ENCODE assay signal across 8 mouse cellular contexts in the genomic region with DNA sequence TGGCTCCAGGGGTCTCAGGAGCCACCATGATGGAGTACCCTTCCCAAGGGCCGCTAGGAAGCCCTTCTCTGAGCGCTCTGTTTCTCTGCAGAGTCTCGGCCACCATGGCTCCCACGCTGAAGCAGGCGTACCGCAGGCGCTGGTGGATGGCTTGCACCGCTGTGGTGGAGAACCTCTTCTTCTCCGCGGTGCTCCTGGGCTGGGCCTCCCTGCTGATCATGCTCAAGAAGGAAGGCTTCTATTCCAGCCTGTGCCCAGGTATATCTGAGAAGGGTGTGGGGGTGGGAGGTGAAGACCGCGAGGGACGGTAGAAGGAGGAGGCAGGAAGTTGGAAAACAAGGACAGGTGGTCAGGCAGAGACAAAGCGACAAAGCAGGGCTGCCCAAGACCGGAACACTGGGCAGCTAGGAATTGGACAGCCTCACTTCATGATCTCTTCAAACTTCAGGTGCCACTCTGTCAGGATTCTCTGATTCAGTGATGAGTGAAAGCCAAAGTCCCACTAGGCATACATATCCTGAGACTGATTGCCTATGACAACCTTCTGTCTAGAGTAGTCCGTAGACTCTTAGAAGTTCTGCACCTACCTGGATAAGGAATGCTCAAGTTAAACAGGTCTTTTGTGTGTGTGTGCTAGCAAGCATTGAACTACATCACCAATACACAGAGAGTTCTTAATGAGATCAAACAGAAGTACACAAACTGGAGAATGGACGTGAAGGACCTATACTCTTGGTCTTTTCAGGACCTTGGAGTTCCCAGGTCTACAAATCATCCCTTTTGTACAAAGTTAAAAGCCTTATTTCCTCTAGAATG. TPM values are rescaled to one million over a fixed set of nuclear protein-coding genes. Genes with fewer than 3 reads are reported as not detected.
A peak's percentile ranks its signal among the peaks of the same experiment; 100 is the strongest.
DNase-seq lines count a peak whose midpoint lies in the region; ATAC-seq and TF ChIP-seq lines count a peak whose summit lies in the region.

No protein-coding gene starts in this region.

- ATAC-seq in kidney, postnatal 0 days (replicated peaks; ENCODE audit: low FRiP score, low read depth): peak; percentile 18; the same call in 1 of the 2 replicates
- peak; percentile 45; the same call in 1 of the 2 replicates for ATAC-seq in embryonic facial prominence, embryonic 11.5 days (replicated peaks; ENCODE audit: insufficient number of reproducible peaks, low FRiP score, low TSS enrichment, low read depth)
- ATAC-seq in intestine, embryonic 14.5 days (replicated peaks; ENCODE audit: low FRiP score, low TSS enrichment, low read depth): 0 out of 2 replicates have a peak, but pooled peaks have one; percentile 6
- no peak; the same call in 1 of the 2 replicates for ATAC-seq in midbrain, postnatal 0 days (ENCODE audit: low FRiP score)

- H3K27ac ChIP-seq in kidney, postnatal 0 days: peak overlapping the region; percentile 70; the same call in 1 of the 2 replicates
- H3K27ac ChIP-seq in embryonic facial prominence, embryonic 11.5 days (replicated peaks; ENCODE audit: low read depth, low read length): peak overlapping the region; percentile 82
- H3K27ac ChIP-seq in intestine, embryonic 14.5 days (ENCODE audit: low read depth): peak overlapping the region; percentile 94
- no peak overlapping the region for H3K27ac ChIP-seq in midbrain, postnatal 0 days (ENCODE audit: low read depth, low read length)
- H3K27ac ChIP-seq in cerebellum, adult 2 months (ENCODE audit: insufficient read depth, low read length): no peak overlapping the region

- peaks cover 14% of the 10 kb centered on the region; the same call in 1 of the 2 replicates for H3K4me1 ChIP-seq in kidney, postnatal 0 days (replicated peaks; ENCODE audit: insufficient read depth, low read length)
- H3K4me1 ChIP-seq in embryonic facial prominence, embryonic 11.5 days (ENCODE audit: control insufficient read depth, insufficient read depth, low read length): peaks cover 3% of the 10 kb centered on the region; the same call in 1 of the 2 replicates
- peaks cover 22% of the 10 kb centered on the region for H3K4me1 ChIP-seq in intestine, embryonic 14.5 days (replicated peaks; ENCODE audit: control insufficient read depth, insufficient read depth, low read length)
- peaks cover 11% of the 10 kb centered on the region for H3K4me1 ChIP-seq in midbrain, postnatal 0 days (ENCODE audit: insufficient read depth, low read length)
- no peaks in the 10 kb centered on the region for H3K4me1 ChIP-seq in cerebellum, adult 2 months (ENCODE audit: control insufficient read depth, insufficient read depth, low read length)

- peak; percentile 12 for DNase-seq in kidney, postnatal 0 days (ENCODE audit: low spot score)
- DNase-seq in kidney, adult 18-20 months: no peak
- no peak for DNase-seq in embryonic facial prominence, embryonic 11.5 days (ENCODE audit: low spot score)
- DNase-seq in intestine, embryonic 14.5 days (ENCODE audit: low spot score): no peak
- DNase-seq in midbrain, postnatal 0 days (ENCODE audit: low spot score): no peak
- DNase-seq in adrenal gland, adult 2 months: no peak
- DNase-seq in urinary bladder, postnatal 10 days (ENCODE audit: low spot score): no peak
- DNase-seq in cerebellum, adult 2 months: no peak

- H3K9ac ChIP-seq in kidney, postnatal 0 days (ENCODE audit: low read depth, low read length): peak overlapping the region; percentile 62
- peak overlapping the region; percentile 78 for H3K9ac ChIP-seq in embryonic facial prominence, embryonic 11.5 days (replicated peaks; ENCODE audit: low read length)
- H3K9ac ChIP-seq in intestine, embryonic 14.5 days (ENCODE audit: low read length): peak overlapping the region; percentile 76
- H3K9ac ChIP-seq in midbrain, postnatal 0 days (replicated peaks; ENCODE audit: low read length, poor library complexity, severe bottlenecking): peak overlapping the region; percentile 29

- H3K4me2 ChIP-seq in kidney, postnatal 0 days (ENCODE audit: low read length): peak overlapping the region; percentile 91
- H3K4me2 ChIP-seq in embryonic facial prominence, embryonic 11.5 days (ENCODE audit: low read depth, low read length): peak overlapping the region; percentile 93
- peak overlapping the region; percentile 95 for H3K4me2 ChIP-seq in intestine, embryonic 14.5 days (ENCODE audit: low read length)
- H3K4me2 ChIP-seq in midbrain, postnatal 0 days (ENCODE audit: low read depth, low read length, poor library complexity, severe bottlenecking): peak overlapping the region; percentile 99

- H3K9me3 ChIP-seq in kidney, postnatal 0 days (replicated peaks; ENCODE audit: low read length): no peaks in the 10 kb centered on the region
- H3K9me3 ChIP-seq in embryonic facial prominence, embryonic 11.5 days (replicated peaks; ENCODE audit: control insufficient read depth, low read length): no peaks in the 10 kb centered on the region
- no peaks in the 10 kb centered on the region for H3K9me3 ChIP-seq in intestine, embryonic 14.5 days (ENCODE audit: control insufficient read depth, low read length)
- H3K9me3 ChIP-seq in midbrain, postnatal 0 days (ENCODE audit: low read length): no peaks in the 10 kb centered on the region

- TF ChIP-seq CTCF in kidney, postnatal 0 days (IDR thresholded peaks at IDR 0.05; ENCODE audit: low read depth): no peak
- TF ChIP-seq CTCF in midbrain, postnatal 0 days (IDR thresholded peaks at IDR 0.05): no peak
- TF ChIP-seq CTCF in cerebellum, adult 2 months (IDR thresholded peaks at IDR 0.05; ENCODE audit: borderline replicate concordance, insufficient read depth, low read depth, low read length): no peak

- peak overlapping the region; percentile 59 for H3K4me3 ChIP-seq in kidney, postnatal 0 days (replicated peaks; ENCODE audit: low read depth, low read length)
- H3K4me3 ChIP-seq in embryonic facial prominence, embryonic 11.5 days (ENCODE audit: low read depth, low read length): peak overlapping the region; percentile 62
- peak overlapping the region; percentile 72 for H3K4me3 ChIP-seq in intestine, embryonic 14.5 days (ENCODE audit: low read depth, low read length)
- H3K4me3 ChIP-seq in midbrain, postnatal 0 days (ENCODE audit: low read depth, low read length): peak overlapping the region; percentile 51
- no peak overlapping the region for H3K4me3 ChIP-seq in cerebellum, adult 2 months (replicated peaks; ENCODE audit: insufficient read depth, low read depth, low read length)

- H3K27me3 ChIP-seq in kidney, postnatal 0 days (ENCODE audit: insufficient read depth, low read length): peaks cover 6% of the 10 kb centered on the region; the same call in 1 of the 2 replicates
- H3K27me3 ChIP-seq in embryonic facial prominence, embryonic 11.5 days (ENCODE audit: control insufficient read depth, insufficient read depth, low read length): no peaks in the 10 kb centered on the region
- H3K27me3 ChIP-seq in intestine, embryonic 14.5 days (replicated peaks; ENCODE audit: control insufficient read depth, insufficient read depth, low read length): peaks cover 6% of the 10 kb centered on the region; the same call in 1 of the 2 replicates
- peaks cover 38% of the 10 kb centered on the region for H3K27me3 ChIP-seq in midbrain, postnatal 0 days (ENCODE audit: insufficient read depth, low read length)
- H3K27me3 ChIP-seq in cerebellum, adult 2 months (ENCODE audit: control insufficient read depth, insufficient read depth, low read length): no peaks in the 10 kb centered on the region; the same call in 1 of the 2 replicates

- no peaks in the 10 kb centered on the region for H3K36me3 ChIP-seq in kidney, postnatal 0 days (ENCODE audit: insufficient read depth, low read length)
- no peaks in the 10 kb centered on the region for H3K36me3 ChIP-seq in embryonic facial prominence, embryonic 11.5 days (replicated peaks; ENCODE audit: control insufficient read depth, insufficient read depth, low read depth, low read length)
- H3K36me3 ChIP-seq in intestine, embryonic 14.5 days (ENCODE audit: control insufficient read depth, insufficient read depth, low read length): peaks cover 6% of the 10 kb centered on the region; the same call in 1 of the 2 replicates
- no peaks in the 10 kb centered on the region for H3K36me3 ChIP-seq in midbrain, postnatal 0 days (ENCODE audit: insufficient read depth, low read length)

- WGBS in kidney, postnatal 0 days: 6% methylated on average over 17 of the region's 17 CpGs
- 8% methylated on average over 17 of the region's 17 CpGs for WGBS in embryonic facial prominence, embryonic 11.5 days
- 5% methylated on average over 17 of the region's 17 CpGs for WGBS in intestine, embryonic 14.5 days
- 10% methylated on average over 17 of the region's 17 CpGs for WGBS in midbrain, postnatal 0 days
- 8% methylated on average over 17 of the region's 17 CpGs for WGBS in cerebellum, adult 2 months

- TF ChIP-seq POLR2A in cerebellum, adult 2 months (IDR thresholded peaks at IDR 0.05; ENCODE audit: borderline replicate concordance, insufficient read depth, low read length): no peak

RNA-seq across cellular contexts. Expression of gene Slc43a1, which starts 2.3 kb away (rescaled TPM):
- 8.3 and 8.5 TPM in 2 replicates for polyA plus RNA-seq in kidney, postnatal 0 days (2015; fragmentation: Nextera tagmentation; extraction: Ambion mirVana)
- polyA plus RNA-seq in embryonic facial prominence, embryonic 11.5 days (2014; fragmentation: Nextera tagmentation; extraction: Ambion mirVana): 23.1 and 28.0 TPM in 2 replicates
- polyA plus RNA-seq in intestine, embryonic 14.5 days (2014; fragmentation: Nextera tagmentation; extraction: Ambion mirVana): 18.3 and 18.7 TPM in 2 replicates
- 0.99 and 1.8 TPM in 2 replicates for total RNA-seq in midbrain, postnatal 0 days (2014; rRNA removed)
- polyA plus RNA-seq in midbrain, postnatal 0 days (2015; fragmentation: Nextera tagmentation; extraction: Ambion mirVana): 0.34 and 0.46 TPM in 2 replicates
- total RNA-seq in adrenal gland, adult 2 months (2021): 10 to 100 TPM in 1 of 2 experiments, 1 to 10 TPM in 1; 4.4 to 12.7 TPM
- 10.1 and 14.3 TPM in 2 replicates for polyA plus RNA-seq in adrenal gland, adult 2 months (2012; rRNA removed)
- 0.25 and 0.43 TPM in 2 replicates for polyA plus RNA-seq in cerebellum, adult 2 months (2012; rRNA removed)

RNA-seq across cellular contexts. Expression of gene Timm10, which starts 14.2 kb away (rescaled TPM):
- polyA plus RNA-seq in kidney, postnatal 0 days (2015; fragmentation: Nextera tagmentation; extraction: Ambion mirVana): 63.6 and 71.1 TPM in 2 replicates
- polyA plus RNA-seq in embryonic facial prominence, embryonic 11.5 days (2014; fragmentation: Nextera tagmentation; extraction: Ambion mirVana): 45.9 and 50.0 TPM in 2 replicates
- polyA plus RNA-seq in intestine, embryonic 14.5 days (2014; fragmentation: Nextera tagmentation; extraction: Ambion mirVana): 73.7 and 75.5 TPM in 2 replicates
- total RNA-seq in midbrain, postnatal 0 days (2014; rRNA removed): 43.6 and 62.5 TPM in 2 replicates
- 85.0 and 99.0 TPM in 2 replicates for polyA plus RNA-seq in midbrain, postnatal 0 days (2015; fragmentation: Nextera tagmentation; extraction: Ambion mirVana)
- 10 to 100 TPM; 38.5 to 59.6 TPM for total RNA-seq in adrenal gland, adult 2 months (2021)
- 17.0 and 19.2 TPM in 2 replicates for polyA plus RNA-seq in adrenal gland, adult 2 months (2012; rRNA removed)
- polyA plus RNA-seq in cerebellum, adult 2 months (2012; rRNA removed): 83.3 and 88.4 TPM in 2 replicates

RNA-seq across cellular contexts. Expression of gene Smtnl1, which starts 18.5 kb away (rescaled TPM):
- 0.36 and 0.37 TPM in 2 replicates for polyA plus RNA-seq in kidney, postnatal 0 days (2015; fragmentation: Nextera tagmentation; extraction: Ambion mirVana)
- polyA plus RNA-seq in embryonic facial prominence, embryonic 11.5 days (2014; fragmentation: Nextera tagmentation; extraction: Ambion mirVana): 0.11 and 0.20 TPM in 2 replicates
- polyA plus RNA-seq in intestine, embryonic 14.5 days (2014; fragmentation: Nextera tagmentation; extraction: Ambion mirVana): 0.27 TPM in 1 of 2 replicates, not detected in the other
- not detected in 2 replicates for total RNA-seq in midbrain, postnatal 0 days (2014; rRNA removed)
- not detected in 2 replicates for polyA plus RNA-seq in midbrain, postnatal 0 days (2015; fragmentation: Nextera tagmentation; extraction: Ambion mirVana)
- total RNA-seq in adrenal gland, adult 2 months (2021): not detected
- polyA plus RNA-seq in adrenal gland, adult 2 months (2012; rRNA removed): not detected in 2 replicates
- not detected in 2 replicates for polyA plus RNA-seq in cerebellum, adult 2 months (2012; rRNA removed)

RNA-seq across cellular contexts. Expression of gene Ube2l6, which starts 42.3 kb away (rescaled TPM):
- 30.5 and 33.9 TPM in 2 replicates for polyA plus RNA-seq in kidney, postnatal 0 days (2015; fragmentation: Nextera tagmentation; extraction: Ambion mirVana)
- 30.6 and 36.1 TPM in 2 replicates for polyA plus RNA-seq in embryonic facial prominence, embryonic 11.5 days (2014; fragmentation: Nextera tagmentation; extraction: Ambion mirVana)
- polyA plus RNA-seq in intestine, embryonic 14.5 days (2014; fragmentation: Nextera tagmentation; extraction: Ambion mirVana): 33.2 and 33.3 TPM in 2 replicates
- 14.0 and 16.5 TPM in 2 replicates for total RNA-seq in midbrain, postnatal 0 days (2014; rRNA removed)
- 14.2 and 15.1 TPM in 2 replicates for polyA plus RNA-seq in midbrain, postnatal 0 days (2015; fragmentation: Nextera tagmentation; extraction: Ambion mirVana)
- 10 to 100 TPM; 15.7 to 18.8 TPM for total RNA-seq in adrenal gland, adult 2 months (2021)
- 13.8 and 15.1 TPM in 2 replicates for polyA plus RNA-seq in adrenal gland, adult 2 months (2012; rRNA removed)
- 6.4 and 7.8 TPM in 2 replicates for polyA plus RNA-seq in cerebellum, adult 2 months (2012; rRNA removed)

RNA-seq across cellular contexts. Expression of gene Rtn4rl2, which starts 45.6 kb away (rescaled TPM):
- 1.1 and 1.3 TPM in 2 replicates for polyA plus RNA-seq in kidney, postnatal 0 days (2015; fragmentation: Nextera tagmentation; extraction: Ambion mirVana)
- 2.4 and 3.2 TPM in 2 replicates for polyA plus RNA-seq in embryonic facial prominence, embryonic 11.5 days (2014; fragmentation: Nextera tagmentation; extraction: Ambion mirVana)
- polyA plus RNA-seq in intestine, embryonic 14.5 days (2014; fragmentation: Nextera tagmentation; extraction: Ambion mirVana): 0.99 and 1.9 TPM in 2 replicates
- total RNA-seq in midbrain, postnatal 0 days (2014; rRNA removed): 7.7 and 11.4 TPM in 2 replicates
- polyA plus RNA-seq in midbrain, postnatal 0 days (2015; fragmentation: Nextera tagmentation; extraction: Ambion mirVana): 6.3 and 6.5 TPM in 2 replicates
- total RNA-seq in adrenal gland, adult 2 months (2021): 1 to 10 TPM; 1.1 to 1.5 TPM
- 11.5 and 17.5 TPM in 2 replicates for polyA plus RNA-seq in adrenal gland, adult 2 months (2012; rRNA removed)
- polyA plus RNA-seq in cerebellum, adult 2 months (2012; rRNA removed): 1.2 and 1.7 TPM in 2 replicates

Comparison
In these comparisons a context has a peak if more than half of its experiments do, and no peak if none do; other contexts are left out.
1. H3K27ac ChIP-seq: peak in kidney, postnatal 0 days (single experiment), embryonic facial prominence, embryonic 11.5 days (single experiment) and intestine, embryonic 14.5 days (single experiment); none in midbrain, postnatal 0 days (single experiment) and cerebellum, adult 2 months (single experiment).
2. Peak in every context shown above with its lines, with median percentiles within 50 percentile points of each other: H3K4me2 ChIP-seq and H3K9ac ChIP-seq.